Mouse (Mus musculus) WW6 (cell line): ENCODE measurements at regions not wholly inside any gene's neighbourhood (a gene's known extent, or its start where the extent isn't known, plus 50 kb on each side); places are given as distances from the start of the nearest gene placed in this dataset.

ENCODE experiments used
- DNase-seq: peaks from one replicate; pipeline ENCODE4 v3.0.0-alpha.2; 2013; ENCODE audit warnings: low read depth, low spot score

DNA sequence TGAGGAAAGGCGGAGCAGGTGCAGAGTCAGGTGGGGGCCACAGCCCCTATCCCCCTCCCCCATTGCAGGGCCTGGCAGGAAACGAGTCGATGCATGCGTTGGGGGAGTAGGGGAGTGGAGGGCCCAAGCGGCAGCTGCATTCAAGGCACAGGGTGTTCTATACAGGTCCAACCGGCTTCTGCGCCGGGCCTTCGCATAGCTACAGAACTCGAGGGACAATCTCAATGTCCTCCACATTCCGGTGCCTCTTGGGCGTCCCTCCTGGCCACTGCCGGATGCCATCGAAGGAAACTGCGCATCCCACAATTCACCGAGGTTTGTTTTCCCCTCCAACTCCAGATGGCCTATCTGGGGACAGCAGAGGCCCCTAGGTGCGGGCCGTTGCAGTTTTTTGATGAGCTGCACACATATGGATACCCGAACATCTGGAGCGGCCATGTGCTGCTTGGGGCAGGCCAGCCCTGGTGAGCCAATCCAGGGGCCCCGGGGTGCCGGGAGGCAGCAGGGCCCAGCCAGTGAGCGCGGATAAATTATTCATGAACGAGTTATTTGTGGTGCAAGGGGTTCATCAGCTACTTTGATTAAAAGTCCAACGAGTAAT lies 137.5 kb downstream of the Tle3 start:
- DNase-seq, result no peak

DNA sequence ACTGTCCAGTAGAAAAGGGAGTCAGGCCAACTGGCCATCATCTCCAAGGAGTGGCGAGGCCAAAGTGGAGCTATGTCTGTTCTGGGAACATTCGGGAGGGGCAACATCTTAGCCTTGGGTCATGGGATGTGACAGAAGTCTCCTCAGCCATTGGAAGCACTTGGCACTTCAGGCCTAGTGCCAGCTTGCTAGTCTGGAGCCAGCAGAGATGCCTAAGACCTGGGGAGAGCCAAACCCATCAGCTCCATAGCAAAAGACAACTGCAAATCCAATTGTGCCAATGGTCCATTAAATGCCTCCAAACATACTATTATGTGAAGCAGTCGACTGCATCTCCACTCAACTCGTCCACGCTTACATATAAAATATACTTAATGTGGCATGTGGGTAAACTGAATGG lies 136.9 kb downstream of the Tle3 start:
- no peak for DNase-seq

DNA sequence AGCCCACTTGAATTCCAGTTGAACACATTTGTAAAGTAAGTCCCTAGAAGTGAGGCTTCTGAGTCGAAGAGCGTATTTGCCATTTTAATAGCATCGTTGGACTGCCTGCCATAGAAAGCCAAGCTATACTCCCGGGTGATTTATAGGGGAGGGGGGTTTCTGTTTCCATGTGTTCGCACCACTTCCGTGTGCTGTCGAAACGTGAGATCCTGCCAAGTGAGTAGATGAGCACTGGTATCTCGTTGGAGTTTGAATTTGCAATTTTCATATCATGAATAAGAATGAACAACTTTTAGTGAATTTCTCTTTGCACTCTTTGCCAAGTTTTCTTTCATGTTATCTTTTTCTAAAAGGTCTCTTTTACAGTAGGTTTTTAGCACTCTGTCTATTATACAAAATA lies 128.7 kb downstream of the Tle3 start:
- no peak for DNase-seq

DNA sequence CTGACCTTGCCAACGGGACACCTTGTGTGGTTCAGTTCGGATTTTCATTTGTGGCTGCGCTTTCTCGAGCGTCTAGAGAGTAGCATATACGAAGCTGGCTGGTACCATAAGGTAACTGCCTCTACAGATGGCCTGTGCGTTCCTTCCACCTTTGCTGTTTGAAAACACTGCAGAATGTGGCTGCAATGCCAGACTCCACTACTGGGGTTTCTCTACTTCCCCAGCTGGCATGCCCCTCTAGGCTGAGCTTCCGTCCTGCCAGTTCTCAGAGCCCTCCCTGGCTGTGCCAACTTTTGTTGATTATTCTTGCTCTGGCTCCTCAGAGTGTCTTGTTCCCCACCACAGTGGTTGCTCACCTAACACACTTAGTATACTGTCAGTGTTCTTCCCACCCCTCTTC lies 120.7 kb downstream of the Tle3 start:
- no peak for DNase-seq

DNA sequence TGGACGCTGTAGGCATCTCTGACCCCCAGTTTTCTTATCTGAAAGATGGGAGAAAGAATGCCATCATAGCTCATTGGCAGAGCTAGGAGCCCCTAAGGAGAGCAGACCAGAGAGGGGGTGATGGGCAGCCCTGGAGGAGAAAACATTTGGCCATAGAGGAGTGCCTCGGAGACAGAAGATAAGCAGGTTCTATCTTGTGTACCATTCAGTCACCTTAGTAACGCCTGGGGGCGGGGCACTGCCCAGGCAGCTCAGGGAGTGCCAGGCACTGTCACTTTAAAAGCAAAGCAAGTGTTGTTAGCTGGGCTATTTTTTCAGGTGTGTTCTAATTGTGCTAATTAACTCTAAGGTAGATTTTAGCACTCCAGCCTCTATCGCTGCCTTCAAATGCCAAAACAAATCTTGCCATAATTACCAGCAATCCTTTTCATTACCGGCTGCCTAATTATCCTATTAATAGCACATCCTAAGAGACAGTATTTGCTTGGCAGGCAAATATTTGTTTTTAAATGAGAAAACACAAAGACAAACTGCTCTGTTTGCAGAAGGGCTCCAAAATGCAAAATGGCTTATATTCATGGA lies 119.1 kb downstream of the Tle3 start:
- DNase-seq, result no peak

DNA sequence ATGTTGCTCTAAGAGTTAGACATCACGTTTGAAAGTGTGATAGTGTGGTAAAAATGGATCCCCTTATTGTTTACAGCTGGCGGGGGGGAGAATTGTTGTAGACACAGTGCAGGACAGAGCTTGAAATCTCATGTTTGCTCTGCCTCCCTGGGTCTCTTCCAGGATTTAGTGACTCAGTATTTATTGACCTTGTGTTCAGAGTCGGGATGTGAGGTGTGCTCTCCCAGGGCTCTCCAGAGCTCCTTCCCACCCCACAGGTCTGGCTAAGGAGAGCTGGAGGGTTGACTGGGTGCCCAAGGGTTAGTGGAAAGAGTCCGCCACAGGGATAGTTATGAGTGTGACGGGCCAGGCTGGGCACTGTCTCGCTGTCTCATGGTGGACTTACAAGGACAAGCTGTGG lies 117.8 kb downstream of the Tle3 start:
- DNase-seq, result no peak

DNA sequence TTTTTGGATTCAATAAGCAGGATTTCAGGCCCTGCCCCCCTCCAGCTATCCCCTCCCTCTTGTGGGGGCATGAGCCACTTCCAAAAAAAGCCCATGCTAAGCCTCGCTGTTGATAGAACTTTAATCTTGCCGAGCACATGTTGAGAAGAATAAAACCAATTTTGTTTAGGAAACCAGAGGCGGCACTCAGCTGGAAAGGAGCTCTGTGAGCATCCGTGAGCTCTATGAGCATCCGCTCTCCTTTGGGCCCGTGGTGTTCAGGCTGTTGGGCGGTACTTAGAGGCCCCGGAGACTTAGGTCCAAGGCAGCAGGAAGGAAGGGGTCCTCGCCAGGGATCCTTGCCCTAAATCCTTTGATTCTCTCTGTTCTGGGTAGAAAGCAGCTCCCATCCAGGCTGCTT lies 117.0 kb downstream of the Tle3 start:
- no peak for DNase-seq

DNA sequence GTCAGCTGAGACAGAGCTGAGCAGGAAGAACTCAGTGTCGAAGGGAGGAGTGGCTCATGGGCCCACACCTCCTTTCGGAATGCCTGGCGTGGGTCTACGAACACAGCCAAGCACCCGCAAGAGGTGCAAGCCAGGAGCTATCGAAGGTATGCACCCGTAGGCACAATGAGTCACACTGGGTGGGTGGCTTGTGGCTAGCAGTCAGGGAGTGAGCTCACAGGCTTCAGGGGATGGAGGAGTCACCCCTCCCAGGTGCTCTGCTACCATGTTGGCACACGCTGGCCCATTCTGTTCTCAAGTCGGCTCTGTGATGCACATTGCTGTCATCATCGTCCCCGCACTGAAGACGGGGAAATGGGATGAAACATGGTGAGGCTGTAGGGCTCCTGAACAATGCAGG lies 115.7 kb downstream of the Tle3 start:
- no peak for DNase-seq

DNA sequence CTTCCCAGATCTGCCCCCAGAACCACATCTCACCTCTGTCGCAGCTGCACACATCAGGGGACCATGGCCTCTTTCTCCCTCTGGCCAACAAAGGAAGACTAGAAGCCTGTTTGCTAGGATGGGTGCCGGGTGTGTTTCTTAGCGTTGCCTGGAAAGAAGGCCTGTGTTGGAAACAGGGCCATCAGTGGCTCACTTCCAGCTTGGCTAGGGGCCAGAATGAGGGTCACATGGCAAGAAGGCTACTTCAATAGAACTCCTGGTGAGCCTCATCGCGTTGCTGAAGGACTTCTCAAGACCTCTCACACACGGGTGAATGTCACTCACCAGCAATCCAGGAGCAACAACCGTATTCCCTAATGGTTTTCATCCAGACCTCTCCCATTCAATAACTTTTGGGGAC lies 115.0 kb downstream of the Tle3 start:
- no peak for DNase-seq

DNA sequence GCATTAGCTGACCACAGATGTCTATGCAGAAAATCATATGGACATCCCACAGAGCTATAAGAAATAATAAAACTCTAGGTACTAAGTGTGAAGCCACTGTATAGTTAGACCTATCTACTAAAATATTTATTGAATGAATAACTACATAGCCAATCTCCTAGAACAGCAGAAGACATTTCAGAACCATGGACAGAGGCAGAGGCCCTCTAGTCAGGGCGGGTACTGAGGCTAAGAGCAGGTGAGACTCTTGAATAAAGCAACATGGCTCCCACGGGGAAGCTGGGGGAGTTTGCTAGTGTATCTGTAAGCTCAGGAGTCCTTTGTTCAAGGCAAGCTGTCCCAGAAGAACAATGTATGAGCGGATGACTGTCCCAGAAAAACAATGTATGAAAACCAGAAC lies 112.2 kb downstream of the Tle3 start:
- peak; percentile 22 for DNase-seq

DNA sequence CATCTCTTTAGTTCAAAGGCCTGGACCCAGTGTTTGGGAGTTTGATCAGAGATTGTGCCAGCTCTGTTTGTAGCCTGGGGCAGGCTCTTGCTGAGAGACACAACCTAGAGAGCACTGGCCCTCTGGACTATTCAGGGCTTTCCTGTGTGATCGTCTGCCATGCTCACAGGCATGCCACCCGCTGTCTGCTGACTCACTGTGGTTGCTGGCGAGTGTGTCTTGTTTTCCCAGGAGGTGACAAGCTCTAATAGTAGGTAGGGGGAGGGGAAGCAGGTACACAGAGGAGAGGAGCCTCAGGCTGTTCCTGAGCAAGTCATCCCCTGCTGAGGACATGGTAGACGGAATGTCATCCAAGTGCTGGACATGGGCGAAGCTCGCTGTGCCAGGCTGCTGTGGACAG lies 107.5 kb downstream of the Tle3 start:
- DNase-seq, result no peak

DNA sequence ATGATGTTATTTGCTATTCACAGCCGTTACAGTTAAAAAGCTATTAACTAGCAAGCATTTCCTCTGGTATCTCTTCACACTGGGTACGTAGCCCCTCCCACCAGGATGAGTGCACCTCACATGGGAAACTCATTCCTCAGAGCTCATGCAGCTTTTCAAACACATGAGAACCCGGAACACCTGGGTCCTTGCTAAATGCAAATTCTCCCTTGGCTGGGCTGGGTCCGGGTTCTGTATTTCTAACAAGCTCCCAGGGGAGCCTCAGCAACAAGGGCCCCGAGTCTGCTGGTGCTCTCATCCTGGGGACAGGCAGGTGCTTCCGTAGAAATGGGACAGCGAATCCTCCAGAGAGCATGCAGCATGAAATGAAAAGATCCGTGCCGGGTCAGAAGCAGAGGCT lies 106.7 kb downstream of the Tle3 start:
- no peak for DNase-seq

DNA sequence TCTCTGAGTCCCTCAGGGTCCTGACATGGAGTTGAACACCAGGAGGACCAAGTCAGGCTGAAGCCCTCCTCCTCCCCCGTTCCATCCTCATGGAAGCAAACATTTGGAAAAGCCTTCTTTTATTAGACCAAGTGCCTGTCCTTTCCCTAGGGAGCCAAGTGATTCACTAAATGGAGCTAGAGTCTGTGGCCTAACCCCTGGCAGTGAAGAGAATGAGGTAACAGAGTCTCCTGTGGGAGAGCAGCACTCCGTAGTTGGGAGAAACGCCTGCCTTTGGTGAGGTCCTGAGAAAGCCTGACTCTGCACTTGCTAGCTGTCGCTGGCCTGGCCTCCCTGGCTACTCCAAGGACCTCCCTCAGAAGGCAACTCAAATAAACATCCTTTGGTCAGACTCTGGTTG lies 104.2 kb downstream of the Tle3 start:
- DNase-seq, result no peak

DNA sequence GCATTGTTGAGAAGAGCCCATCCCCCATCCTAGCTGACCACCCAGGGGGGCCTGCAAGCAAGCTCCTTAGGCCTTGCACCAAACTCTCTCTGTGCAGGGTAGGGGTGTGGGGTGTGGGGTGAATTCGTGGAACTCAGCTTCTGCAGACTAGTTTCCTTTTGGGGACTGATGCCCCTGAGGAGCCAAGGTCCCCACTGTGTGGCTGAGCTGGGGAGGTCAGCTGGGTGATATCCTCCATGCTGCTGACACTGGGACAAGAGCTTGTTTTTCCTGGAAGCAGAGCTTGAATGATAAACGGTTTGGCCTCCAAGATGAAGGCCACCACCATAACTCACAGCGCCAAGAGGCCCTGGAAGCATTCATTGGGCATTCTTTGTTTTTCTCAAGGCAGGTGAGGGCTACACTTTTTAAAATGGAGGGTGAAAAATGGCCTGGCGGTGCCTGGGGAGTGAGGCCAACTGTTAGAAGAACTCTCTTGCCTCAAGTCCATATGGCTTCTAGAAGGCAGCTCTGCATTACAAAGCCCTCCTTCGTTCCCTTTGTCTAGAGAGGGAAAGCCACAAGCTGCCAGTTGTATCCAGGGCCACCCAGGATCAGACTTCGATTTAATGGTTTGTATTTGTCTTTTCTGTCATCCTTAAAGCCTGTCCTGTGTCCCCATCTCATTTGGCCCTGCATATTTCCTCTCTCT lies 98.8 kb downstream of the Tle3 start:
- DNase-seq, result no peak

DNA sequence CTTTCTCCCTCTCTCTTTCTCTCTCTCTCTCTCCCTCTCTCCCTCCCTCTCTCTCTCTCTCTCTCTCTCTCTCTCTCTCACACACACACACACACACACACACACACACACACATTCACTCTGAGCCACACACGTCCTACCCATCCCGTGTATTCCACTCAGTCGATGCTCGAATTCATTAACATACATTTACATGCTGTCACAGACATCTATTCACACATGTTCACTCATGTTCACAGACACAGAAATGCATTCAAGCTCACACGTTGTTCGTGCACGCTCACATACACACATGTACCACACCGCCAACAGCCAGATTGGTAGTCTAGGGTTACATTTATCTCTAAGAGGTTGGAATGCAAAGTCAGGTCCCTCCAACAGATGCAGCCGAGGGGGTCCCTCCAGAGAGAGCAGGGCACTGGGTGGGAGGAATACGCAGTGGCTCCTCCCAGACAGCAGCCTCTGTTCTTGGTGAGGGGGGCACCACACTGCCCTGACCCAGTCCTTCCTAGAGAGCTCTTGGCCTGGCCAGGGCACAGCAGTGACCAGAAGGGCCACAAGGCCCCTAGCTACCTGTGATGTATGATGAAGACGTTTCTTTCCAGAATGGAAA lies 96.8 kb downstream of the Tle3 start:
- DNase-seq, result no peak

DNA sequence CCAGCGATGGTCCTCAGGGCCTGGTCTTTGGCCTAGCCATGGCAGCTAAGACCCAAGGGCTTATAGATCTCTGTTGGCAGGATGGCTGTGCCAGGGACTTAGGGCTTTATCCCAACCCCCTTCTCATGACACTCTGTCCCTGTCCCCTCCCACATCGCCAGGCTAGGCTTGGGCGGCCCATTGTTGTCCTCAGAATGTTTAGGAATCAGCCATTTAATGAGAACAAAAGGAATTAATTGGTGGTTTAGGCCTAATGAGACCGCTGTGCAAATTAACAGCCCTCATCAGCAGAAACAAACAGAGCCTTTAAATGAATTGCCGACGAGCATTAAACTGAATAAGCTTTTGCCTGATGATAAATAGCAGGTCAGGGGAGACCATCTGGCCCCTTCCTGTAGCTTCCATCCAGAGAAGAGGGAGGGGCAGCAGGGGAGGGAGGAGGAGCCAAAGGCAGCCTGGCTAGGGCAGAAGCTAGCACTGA lies 96.2 kb downstream of the Tle3 start:
- DNase-seq, result no peak
